Mouse (Mus musculus) liver, embryonic 14.5 days (tissue): ENCODE data around the gene Adamts7.

Experiments
- CTCF ChIP-seq: IDR thresholded peaks from 2 replicates; pipeline ENCODE4 v1.5.1; 2016; ENCODE audit warnings: antibody characterized with exemption, low read depth, control low read depth
- EP300 ChIP-seq: IDR thresholded peaks from 2 replicates; pipeline ENCODE4 v1.6.1; 2016; ENCODE audit warnings: antibody characterized with exemption, low read depth

GRCm38 (mm10) chr9:90195000-90195399 lies 32.1 kb downstream of the Adamts7 start:
- TF ChIP-seq CTCF (peak; percentile 34), EP300 (no peak)
